Mouse (Mus musculus): ENCODE results near the gene Fam53b.

Fam53b gene

DNA sequence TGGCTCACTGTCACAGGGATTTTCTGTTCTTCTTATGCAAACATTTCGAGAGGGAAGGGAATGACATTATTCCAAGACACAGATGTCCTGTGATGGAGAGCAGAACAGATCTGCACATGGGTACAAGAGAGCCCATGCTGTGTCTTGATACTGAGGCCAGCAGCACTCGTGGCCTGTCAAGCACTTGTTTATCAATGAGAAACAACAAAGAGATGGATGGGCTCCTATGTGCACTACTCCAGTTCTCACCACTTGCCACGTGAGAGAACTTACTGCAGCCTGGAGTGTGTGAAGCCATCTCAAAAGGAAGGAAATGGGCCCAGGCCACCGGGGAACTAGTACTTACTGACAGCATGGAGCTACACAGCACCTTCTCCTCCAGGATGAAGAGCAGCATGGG is 27.2 kb downstream of the Fam53b start:
- DNase-seq, result peak; percentile 66

DNA sequence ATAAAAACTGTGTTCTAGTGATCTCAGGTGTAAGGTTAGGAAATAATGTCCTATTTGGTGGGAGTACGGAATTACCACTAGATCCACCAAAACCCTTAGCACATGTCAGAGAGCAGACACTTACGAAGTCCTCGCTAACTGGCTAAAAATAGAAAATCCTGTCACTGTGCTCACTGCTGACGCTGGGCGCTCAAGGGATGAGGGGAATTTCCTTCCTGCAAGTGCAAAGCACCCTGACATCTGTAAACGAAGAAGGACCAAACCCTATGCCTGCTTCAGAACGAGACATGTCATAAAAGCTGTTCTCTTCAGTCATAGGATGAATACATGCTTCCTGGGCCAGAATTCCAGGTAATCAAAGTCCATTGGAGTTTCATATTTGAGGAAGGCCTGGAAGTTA is 27.7 kb downstream of the Fam53b start:
- no peak for DNase-seq

DNA sequence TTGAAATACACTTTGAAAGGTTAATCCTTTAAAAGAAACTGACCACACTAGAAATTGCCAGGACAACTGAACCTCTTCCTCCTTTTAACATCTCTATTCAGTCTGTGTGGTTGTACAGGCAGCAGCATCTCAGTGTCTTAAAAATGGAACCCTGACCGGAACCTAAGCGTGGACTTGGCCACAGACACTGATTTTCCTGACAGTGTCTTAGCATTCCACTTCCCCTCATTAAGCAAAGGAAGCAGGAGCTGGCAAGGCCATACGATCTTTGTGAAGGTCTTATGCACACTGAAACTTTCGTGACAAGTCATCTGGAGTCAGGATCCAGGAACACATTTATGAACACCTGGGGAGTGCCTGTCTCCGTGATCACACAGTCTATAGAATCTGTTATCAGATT is 29.6 kb downstream of the Fam53b start:
- no peak for DNase-seq

DNA sequence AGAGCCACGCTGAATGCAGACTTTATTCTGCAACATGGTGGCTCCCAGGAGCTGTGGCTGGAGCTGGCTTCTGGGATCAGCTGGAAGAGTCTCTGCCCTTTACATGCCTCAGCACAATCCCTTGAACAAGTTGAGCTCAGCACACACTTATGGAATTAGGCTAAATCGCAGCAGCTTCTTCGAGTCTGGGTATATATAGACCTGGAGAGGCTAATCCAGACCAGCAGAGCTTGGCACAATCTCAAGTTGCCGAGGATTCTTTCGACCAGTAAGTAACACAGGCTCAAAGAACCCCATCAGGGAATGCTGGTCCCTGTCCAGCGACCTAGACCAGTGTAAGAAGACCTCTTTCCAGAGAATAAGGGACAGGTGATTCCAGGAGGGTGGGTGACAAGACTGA is 31.8 kb downstream of the Fam53b start:
- peak; percentile 73 for DNase-seq

DNA sequence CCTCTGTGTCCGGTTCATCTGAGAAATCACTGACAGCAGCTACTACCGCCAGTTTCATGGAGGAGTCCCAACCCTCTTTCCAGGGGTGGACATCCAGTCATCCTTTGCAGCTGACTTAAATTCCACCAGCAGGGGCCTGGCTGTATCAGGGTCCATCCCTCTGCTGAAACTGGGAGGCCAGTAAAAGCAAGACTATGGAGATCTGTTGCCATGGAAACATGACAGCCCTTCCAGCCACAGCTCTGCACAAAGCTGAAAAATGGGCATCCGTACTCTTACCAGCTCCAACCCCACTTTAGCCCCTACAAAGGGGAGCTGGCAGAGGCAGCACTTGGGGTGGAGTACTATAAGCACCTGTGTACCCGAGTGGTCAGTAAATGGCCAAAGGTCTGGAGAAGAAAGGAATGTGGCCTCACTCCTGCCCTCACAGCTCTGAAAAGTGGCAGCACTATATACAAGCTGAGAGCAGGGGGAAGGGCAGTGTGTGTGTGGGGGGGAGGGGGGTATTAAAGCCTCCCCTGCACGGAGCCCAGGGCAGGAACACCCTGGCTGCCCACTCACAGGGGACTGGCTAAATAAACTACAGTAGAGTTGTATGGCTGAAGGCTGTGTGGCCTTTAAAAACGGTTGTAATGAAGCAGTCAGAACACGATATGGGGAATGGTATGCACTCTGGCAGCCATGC is 32.4 kb downstream of the Fam53b start:
- no peak for DNase-seq

DNA sequence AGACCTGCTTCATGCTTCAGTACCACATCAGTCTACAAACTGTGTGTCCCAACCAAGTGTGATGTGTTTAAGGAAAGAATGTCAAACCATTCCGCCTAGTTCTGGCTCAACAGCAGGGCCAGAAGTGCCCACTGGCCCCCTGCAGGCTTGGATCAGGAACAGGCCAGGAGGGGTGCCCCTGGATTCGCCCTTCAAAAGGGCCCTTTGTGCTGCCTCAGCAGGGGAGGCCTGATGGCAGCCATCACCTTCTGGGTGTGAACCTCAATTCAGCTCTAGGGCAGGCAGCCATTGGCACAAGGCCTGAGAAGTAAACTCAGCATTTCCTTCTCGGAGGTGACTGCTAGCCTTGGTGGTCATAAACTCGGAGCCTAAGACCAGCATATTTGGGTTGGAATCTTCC is 33.1 kb downstream of the Fam53b start:
- peak; percentile 73 for DNase-seq

DNA sequence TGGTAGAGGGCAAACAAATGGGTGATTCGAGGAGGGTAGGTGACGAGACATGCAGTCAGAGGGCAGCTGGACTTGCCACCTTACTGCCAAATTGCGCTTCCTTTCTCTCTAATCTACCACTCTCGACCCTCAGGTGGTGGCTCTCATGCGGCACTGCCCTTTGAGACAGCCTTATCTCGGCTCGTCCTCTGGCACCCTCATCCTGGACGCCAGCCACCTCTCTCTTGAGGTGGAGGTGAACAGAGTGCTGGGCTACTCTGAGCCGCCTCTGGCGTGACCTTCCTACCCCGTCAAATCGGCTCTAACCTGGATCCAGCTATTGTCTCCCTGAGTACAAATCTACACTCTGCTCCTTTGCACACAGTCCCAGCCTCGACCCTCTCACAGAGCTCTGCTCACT is 35.1 kb downstream of the Fam53b start:
- DNase-seq, result no peak

DNA sequence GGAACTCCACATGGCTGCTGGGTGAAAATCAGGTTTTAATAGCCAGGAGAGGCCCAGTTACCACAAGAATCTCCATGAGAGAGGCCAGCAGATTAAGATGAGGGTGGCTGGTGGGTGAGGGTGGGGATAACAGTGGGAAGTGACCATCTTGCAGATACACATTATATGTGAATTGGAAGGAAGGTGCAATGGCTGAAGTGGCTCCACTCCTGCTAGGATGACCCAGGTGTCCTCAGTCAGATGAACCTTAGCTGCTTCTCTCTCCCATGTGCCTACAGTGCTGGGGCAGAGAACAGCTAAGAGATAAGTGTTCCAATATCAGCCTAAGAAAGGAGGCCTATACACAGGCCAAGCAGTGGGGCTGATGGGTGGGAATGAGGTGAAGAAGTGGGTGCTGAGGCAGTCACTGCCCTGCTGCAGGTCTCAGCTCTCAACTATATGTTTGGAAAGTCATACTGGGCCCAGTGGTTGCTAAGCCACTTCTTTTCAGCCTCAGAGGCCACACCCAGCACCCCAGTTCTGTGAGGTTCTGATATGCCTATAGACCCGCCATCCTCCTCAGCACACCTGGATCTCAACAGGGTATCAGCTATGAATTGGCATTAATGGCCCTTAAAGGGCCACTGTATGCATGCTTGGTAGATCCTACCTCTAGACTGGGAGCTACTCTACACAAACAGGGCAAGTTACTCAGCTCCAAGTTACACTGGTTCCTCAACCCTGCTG is 35.8 kb downstream of the Fam53b start:
- no peak for DNase-seq

DNA sequence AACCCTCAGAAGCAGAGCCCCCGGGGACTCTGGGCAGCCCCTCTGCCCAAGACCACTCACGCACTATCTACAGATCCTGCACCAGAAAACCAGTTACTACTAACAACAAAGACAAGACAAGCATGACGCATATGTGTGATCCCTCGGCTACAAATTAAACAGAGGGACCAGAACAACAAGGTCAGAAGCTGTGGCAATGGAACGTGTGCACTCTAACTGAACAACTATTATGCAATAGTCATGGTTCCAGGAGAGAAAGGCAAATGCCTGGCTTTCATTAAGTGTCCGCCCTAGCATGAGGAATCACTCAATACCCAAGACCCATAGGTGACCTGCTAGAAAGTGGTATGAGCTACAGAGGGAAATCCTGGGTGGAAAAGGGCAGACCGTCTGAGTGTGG is 36.6 kb downstream of the Fam53b start:
- no peak for DNase-seq

DNA sequence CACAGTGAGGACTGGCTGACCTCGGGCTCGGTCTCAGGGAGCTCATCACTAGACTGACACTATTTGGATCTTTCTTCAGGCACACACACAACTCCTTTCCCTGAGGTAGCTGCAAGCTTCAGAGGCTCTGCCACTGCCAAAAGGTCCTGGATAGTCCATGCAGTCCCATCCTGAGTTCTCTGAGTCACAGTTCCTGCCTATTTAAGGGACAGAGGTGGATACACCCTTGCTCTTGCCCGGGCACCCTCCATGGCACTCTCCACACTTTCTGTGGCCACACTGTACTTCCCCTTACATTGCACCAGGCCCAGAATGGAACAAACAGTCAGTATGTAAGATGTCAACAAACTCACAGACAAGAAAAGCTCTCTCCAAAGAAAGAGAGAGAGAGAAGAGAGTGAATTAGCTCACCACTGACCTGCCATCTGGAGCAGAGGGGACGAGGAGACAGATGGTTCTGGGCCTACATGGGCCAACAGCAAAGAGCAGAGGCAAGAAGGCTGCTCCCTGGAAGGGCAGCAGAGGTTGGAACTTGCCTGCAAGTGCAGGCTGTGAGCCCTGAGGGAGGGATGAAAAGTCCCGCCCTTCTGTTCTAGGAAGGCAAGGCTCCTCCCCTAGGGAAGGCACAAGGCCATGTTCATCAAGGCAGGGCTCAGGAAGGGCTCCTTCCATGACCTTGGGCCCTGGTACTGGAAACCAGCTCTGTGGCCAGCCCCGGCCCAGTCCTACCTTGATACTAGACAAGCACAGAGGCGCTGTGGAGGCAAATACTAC is 37.2 kb downstream of the Fam53b start:
- no peak for DNase-seq

DNA sequence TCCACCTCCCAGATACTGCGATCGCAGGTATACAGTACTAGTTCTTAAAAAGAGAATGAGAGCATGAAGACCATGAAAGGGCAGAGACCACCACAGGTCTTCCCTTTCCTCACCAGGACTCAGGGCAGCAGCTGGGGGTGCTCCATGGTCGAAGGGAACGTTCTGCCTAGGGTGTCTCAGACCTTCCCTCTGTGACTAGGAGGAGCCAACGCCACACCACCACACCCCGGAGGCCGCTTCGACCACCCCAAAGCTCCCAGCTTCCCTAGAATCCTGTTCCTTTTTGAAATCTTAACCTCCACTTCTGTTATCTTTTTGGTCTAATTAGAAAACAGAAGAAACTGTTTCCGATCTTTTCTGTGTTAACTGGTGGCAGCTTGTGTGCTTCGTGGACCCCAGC is 37.8 kb downstream of the Fam53b start:
- no peak for DNase-seq

DNA sequence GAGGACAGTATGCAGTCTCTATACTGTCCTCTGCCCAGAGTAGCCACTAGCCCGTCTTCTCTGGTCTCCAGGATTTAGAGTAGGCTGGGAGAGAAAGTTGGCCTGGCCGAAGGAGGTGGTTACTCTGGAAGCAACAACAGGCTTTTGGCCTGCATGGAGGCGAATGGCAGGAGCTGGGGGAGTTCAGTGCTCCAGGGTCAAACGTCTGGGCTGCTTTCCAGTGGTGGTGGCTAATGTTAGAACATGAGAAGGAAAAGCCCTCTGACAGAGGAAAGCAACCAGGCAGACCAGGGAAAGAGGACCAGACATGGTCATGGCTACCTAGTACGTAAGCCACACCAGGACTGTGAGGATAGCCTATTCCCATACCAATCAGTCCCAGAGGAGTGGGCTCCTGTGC is 38.4 kb downstream of the Fam53b start:
- DNase-seq, result no peak

DNA sequence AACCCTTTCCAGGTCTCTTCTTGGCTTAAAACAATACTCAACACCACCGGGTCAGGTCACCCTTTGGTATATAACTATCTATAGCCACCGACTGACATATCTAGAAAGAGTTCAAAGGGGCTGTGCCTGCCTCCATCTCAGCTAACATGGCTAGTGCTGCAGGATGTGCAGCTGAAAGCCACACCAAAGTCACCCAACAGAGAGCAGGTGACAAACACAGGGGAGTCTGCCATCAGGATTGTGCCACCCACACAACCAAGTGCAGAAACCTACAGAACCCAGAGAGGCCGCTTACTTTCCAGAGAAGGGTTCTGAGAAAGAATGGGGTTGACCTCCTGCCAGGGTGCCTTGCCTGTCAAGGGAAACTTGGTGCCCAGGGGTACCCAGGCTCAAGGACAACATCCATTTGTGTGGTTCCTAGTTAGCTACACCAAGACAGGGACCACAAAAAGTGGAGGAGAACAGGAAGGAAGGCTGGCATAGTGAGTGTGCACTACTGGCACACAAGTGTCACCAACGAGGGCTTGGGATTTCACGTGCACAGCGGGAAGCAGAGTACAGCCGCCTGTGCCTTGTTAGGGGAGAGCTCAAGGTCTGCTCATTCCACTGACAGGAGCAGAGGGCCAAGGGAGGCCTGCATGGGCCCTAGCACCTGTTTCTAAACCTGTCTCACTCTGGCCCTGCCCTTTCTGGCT is 40.5 kb downstream of the Fam53b start:
- DNase-seq, result no peak

DNA sequence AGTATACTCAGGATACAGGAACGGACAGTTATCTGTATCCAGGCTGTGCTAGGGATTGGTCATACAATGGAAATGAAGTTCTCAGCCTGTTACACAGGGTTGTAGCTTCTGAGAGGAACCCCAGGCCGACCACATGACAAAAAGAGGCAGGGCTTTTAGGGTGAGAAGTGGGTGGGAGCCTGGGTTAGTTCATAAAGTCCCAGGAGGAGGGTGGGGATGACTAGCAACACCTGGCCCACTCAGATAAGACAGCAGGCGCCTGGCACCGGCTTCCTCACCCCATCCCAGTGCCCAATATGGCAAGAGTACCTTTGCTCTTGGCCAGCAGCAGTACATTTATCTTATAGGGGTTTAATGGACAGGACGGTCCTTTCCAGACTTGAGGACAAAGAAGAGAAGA is 41.2 kb downstream of the Fam53b start:
- DNase-seq, result no peak

DNA sequence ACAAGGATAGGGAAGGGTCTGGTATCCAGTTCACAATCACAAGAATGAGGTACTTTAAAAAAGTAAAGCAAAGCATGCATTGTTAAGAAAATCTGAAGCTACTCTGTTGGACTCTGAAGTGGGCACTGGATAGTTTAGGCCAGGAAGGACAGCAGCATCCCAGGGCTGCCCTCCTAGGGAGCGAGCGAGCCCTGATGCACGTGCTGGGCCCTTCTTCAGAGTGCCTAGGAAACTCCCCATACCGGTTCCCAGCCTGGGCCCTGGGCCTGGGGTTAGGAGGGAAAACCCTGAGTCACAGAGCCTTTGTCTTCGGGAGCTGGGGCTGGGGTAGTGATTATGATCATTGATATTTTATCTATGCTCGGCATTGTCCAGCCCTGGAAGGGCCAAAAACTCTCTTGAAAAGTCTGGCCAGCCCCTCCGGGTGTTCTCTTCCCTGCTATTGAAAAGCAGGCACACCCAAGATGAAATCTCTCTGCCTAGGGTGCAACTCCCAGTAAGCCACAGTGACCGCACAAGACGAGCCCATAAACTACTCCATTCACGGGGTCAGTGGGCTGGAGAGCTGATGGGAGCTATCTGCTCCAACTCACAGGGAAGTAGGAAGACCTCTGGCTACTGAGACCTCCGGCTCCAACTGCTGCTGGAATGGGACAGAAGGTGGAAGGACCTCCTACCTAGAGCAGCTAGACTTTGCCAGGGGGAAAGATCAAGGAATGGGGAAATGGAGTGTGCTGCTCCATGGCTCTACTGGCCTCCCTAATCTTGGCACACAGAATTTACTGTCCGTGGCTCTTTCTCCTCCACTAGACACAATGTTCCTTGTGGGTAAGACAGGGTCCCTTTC is 45.0 kb downstream of the Fam53b start:
- peak; percentile 72 for DNase-seq

DNA sequence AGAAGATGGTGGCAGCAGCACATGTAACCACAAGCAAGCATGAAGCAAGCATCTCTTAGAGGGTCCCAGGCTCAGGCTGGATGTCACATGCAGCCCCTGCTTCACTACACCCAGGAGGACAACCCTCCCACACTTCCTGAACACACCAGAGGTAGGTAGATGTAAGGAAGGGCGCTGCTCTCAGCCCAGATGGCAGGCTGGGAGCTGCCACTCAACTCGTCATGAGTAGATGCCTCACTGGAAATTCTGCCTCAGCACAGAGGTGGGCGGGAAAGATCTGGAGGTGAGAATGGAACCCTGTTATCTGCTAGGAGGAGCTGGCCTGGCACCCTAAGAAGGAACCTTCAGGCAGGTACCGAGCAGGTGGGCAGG is 45.7 kb downstream of the Fam53b start:
- DNase-seq, result no peak

DNA sequence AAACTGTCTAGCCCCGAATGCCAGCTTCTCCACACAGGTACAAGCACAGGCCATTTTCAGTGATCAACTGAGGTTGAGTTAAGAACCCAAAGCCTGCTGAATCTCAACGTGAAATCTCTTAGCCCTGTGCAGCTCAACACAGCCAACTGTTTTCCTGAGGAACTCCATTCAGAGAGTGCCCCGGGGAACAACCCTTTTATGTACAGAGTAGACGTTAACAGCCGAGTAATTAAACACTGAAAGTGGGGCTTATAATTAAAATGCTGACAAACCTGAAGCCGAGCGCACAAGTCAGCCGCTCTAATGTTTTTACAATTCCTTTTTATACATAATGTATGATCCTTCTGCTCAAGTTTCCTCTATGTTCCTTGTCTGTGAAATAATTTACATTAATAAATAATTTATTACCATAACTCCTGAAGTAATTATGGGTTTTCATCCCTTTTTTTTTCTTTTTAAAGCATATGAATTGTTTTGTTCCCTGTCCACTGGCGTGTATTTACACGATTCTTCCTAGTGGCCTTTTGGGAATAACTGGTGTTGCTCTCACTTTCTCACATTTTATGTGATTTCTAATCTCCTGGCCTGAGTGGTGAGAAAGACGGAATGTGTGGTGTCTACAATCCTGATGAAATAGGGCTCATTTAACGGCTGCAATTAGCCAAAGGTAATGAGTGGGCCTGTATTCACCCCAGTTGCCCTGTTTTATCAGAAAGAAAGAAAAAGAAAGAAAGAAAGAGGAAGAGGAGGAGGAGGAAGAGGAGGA is 46.3 kb downstream of the Fam53b start:
- no peak for DNase-seq

DNA sequence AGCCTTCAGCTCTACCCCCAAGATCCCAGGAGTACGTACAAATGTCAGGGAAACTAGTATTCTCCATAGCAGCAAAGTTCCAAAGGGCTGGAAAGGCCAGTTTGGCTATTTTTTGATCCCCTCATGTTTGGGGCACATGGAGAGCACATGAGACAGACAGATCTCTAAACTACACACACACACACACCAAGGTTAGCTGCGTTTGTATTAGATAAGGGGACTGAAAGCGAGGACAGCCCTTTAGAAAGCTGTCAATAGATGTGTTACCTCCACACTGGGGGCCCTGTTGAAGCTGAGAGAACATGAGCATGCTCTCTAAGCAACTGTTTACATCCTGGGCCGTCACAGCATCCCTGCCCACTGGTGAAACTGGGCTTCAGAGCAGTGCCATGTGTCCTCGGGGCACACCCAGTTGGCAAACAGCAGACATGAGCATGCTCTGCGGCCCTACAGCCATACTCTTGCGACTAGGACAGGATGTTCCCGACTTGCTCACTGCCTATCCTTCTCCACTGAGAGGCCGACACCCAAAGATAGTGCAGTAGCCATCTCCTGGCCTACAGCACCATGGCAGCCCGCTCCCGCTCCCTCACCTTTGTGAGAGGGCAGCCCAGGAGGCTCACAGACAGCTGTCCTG is 47.3 kb downstream of the Fam53b start:
- DNase-seq, result peak; percentile 63

DNA sequence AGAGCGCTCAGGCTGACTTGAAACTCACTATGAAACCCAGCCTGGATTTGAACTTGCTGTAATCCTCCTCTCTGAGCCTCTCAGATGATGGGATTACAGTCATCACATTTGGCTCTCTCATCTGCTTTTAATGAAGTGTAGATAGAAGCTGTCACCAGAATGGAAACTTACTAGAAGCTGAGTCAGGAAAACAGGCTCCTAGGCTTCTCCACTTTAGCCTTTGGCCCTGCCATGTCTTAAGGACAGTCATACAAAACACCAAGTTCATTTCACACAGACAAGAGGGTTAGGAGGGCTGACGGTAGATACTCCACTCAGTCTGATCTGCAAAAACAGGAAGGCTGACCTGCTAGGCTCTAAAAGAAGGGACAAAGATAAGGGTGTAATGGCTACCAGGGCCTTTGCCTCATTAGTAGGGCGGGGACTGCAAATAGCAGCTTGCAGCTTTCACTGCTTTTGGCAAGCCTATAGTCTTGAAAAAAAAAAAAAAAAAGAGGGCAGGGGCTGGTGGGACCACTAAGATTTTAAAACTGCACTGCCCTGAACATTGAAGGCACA is 48.0 kb downstream of the Fam53b start:
- no peak for DNase-seq

DNA sequence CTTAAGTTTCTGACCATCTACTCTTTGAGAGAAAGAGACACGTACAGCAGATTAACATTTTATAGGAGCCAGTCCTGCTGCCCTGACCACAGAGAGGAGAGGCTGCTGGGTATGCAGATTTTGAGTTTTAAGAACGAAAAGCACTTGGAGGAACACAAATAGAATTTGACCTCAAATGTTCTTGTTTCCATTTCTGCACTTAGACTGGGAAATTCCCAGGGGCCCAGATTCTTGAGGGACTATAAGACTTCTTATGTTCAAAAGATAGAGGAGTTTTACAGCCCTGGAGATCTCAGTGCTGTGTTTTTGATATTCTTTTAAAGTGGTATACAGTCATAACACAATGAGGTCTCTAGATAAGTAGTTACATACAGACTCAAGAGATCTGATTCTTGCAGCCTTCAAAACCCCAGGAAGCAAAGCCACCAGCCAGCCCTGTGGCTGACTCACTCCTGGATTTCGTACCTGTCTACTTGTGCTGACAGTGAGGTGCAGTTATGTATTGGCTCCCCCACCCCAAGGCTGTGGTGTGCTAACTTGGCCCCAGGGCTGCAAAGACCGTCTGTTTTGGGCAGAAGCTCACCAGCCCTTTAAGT is 48.7 kb downstream of the Fam53b start:
- no peak for DNase-seq
